Mouse (Mus musculus): ENCODE measurements at regions not wholly inside any gene's neighbourhood (a gene's known extent, or its start where the extent isn't known, plus 50 kb on each side); places are given as distances from the start of the nearest gene placed in this dataset.

- no peak for DNase-seq
Observed at GRCm38 (mm10) chr3:66592259-66592658, 295.6 kb upstream of the Veph1 start.

GRCm38 (mm10) chr3:66590775-66591174 is 294.1 kb upstream of the Veph1 start:
- no peak for DNase-seq

GRCm38 (mm10) chr3:66589483-66589882 is 292.8 kb upstream of the Veph1 start:
- no peak for DNase-seq

- DNase-seq = no peak
Observed at GRCm38 (mm10) chr3:66584831-66585230, 288.2 kb upstream of the Veph1 start.

- DNase-seq = no peak
Observed at GRCm38 (mm10) chr3:66584101-66584500, 287.5 kb upstream of the Veph1 start.

GRCm38 (mm10) chr3:66576659-66577058 is 280.0 kb upstream of the Veph1 start:
- no peak for DNase-seq

GRCm38 (mm10) chr3:66574321-66574720 is 277.7 kb upstream of the Veph1 start:
- DNase-seq = no peak

- DNase-seq = no peak
Observed at GRCm38 (mm10) chr3:66572887-66573519, 276.4 kb upstream of the Veph1 start.

- no peak for DNase-seq
Observed at GRCm38 (mm10) chr3:66570342-66570741, 273.7 kb upstream of the Veph1 start.

GRCm38 (mm10) chr3:66564268-66565245 is 267.9 kb upstream of the Veph1 start:
- DNase-seq = no peak

- no peak for DNase-seq
Observed at GRCm38 (mm10) chr3:66563329-66563728, 266.7 kb upstream of the Veph1 start.

GRCm38 (mm10) chr3:66555538-66555937 is 258.9 kb upstream of the Veph1 start:
- DNase-seq = no peak

- DNase-seq = no peak
Observed at GRCm38 (mm10) chr3:66550920-66551319, 254.3 kb upstream of the Veph1 start.

- DNase-seq = no peak
Observed at GRCm38 (mm10) chr3:66546576-66546975, 249.9 kb upstream of the Veph1 start.

GRCm38 (mm10) chr3:66544139-66544933 is 247.7 kb upstream of the Veph1 start:
- no peak for DNase-seq

GRCm38 (mm10) chr3:66542865-66543264 is 246.2 kb upstream of the Veph1 start:
- DNase-seq = no peak

GRCm38 (mm10) chr3:66537913-66538312 is 241.3 kb upstream of the Veph1 start:
- no peak for DNase-seq

- DNase-seq = no peak
Observed at GRCm38 (mm10) chr3:66537106-66537893, 240.7 kb upstream of the Veph1 start.

GRCm38 (mm10) chr3:66536673-66537072 is 240.0 kb upstream of the Veph1 start:
- DNase-seq = no peak

GRCm38 (mm10) chr3:66535786-66536529 is 239.3 kb upstream of the Veph1 start:
- DNase-seq = no peak

GRCm38 (mm10) chr3:66519925-66520324 is 223.3 kb upstream of the Veph1 start:
- DNase-seq = no peak

- no peak for DNase-seq
Observed at GRCm38 (mm10) chr3:66518289-66518688, 221.7 kb upstream of the Veph1 start.
